Mouse (Mus musculus) embryonic fibroblast, embryonic 13.5 days (primary cell): ENCODE data around the gene Rps6ka5.

Source experiments
- CTCF ChIP-seq: IDR thresholded peaks from 2 replicates; pipeline ENCODE4 v1.5.1; 2011; ENCODE audit warnings: mild to moderate bottlenecking, control low read depth, low read length, moderate library complexity, borderline replicate concordance; ENCODE audit not compliant: insufficient read depth
- POLR2A ChIP-seq: IDR thresholded peaks from 2 replicates; pipeline ENCODE4 v1.6.1; 2011; ENCODE audit warnings: low read depth, mild to moderate bottlenecking, control low read depth, low read length, moderate library complexity

GRCm38 (mm10) chr12:100738498-100738897 is 11.7 kb upstream of the Rps6ka5 start:
- TF ChIP-seq POLR2A: no peak
- no peak for TF ChIP-seq CTCF
